Mouse (Mus musculus) monocyte, adult 2 months (primary cell): ENCODE data around the gene 2010111I01Rik.

Source experiments
- DNase-seq, 2 experiments: peaks; one replicate each; pipeline ENCODE4 v3.0.0; 2022; ENCODE audit warnings: low spot score in 2 of 2, low read depth in 1 of 2

Gene 2010111I01Rik

GRCm38 (mm10) chr13:63108601-63109000 is 143.9 kb downstream of the 2010111I01Rik start:
- DNase-seq, result no peak

GRCm38 (mm10) chr13:63111297-63112042 is 146.8 kb downstream of the 2010111I01Rik start:
- no peak for DNase-seq

GRCm38 (mm10) chr13:63112043-63112597 is 147.4 kb downstream of the 2010111I01Rik start:
- no peak for DNase-seq

GRCm38 (mm10) chr13:63112598-63113372 is 148.1 kb downstream of the 2010111I01Rik start:
- DNase-seq, result no peak

- no peak for DNase-seq
Observed at GRCm38 (mm10) chr13:63113881-63114301, 149.2 kb downstream of the 2010111I01Rik start.

- no peak for DNase-seq
Observed at GRCm38 (mm10) chr13:63115187-63115784, 150.6 kb downstream of the 2010111I01Rik start.

- no peak for DNase-seq
Observed at GRCm38 (mm10) chr13:63117495-63118184, 152.9 kb downstream of the 2010111I01Rik start.

- no peak for DNase-seq
Observed at GRCm38 (mm10) chr13:63118682-63119081, 154.0 kb downstream of the 2010111I01Rik start.

GRCm38 (mm10) chr13:63120296-63120695 is 155.6 kb downstream of the 2010111I01Rik start:
- no peak for DNase-seq

GRCm38 (mm10) chr13:63121747-63122146 is 157.1 kb downstream of the 2010111I01Rik start:
- DNase-seq, result no peak

- no peak for DNase-seq
Observed at GRCm38 (mm10) chr13:63126206-63126605, 161.5 kb downstream of the 2010111I01Rik start.

- no peak for DNase-seq
Observed at GRCm38 (mm10) chr13:63127516-63127915, 162.8 kb downstream of the 2010111I01Rik start.

- DNase-seq, result no peak
Observed at GRCm38 (mm10) chr13:63134879-63135421, 170.3 kb downstream of the 2010111I01Rik start.

GRCm38 (mm10) chr13:63135994-63136393 is 171.3 kb downstream of the 2010111I01Rik start:
- DNase-seq, result no peak

GRCm38 (mm10) chr13:63136775-63137174 is 172.1 kb downstream of the 2010111I01Rik start:
- DNase-seq, result no peak

- no peak for DNase-seq
Observed at GRCm38 (mm10) chr13:63138376-63139048, 173.8 kb downstream of the 2010111I01Rik start.

- DNase-seq, result no peak
Observed at GRCm38 (mm10) chr13:63139463-63140226, 175.0 kb downstream of the 2010111I01Rik start.

- DNase-seq, result no peak
Observed at GRCm38 (mm10) chr13:63140784-63141183, 176.1 kb downstream of the 2010111I01Rik start.

- no peak for DNase-seq
Observed at GRCm38 (mm10) chr13:63141275-63141674, 176.6 kb downstream of the 2010111I01Rik start.
